Mouse (Mus musculus): ENCODE results near the gene Mbd6.
"Not testable (repeated sequence)": the region's sequence is repeated elsewhere in the genome, so short reads cannot be mapped to it uniquely, and the experiment has no call there.

Mbd6 gene

DNA sequence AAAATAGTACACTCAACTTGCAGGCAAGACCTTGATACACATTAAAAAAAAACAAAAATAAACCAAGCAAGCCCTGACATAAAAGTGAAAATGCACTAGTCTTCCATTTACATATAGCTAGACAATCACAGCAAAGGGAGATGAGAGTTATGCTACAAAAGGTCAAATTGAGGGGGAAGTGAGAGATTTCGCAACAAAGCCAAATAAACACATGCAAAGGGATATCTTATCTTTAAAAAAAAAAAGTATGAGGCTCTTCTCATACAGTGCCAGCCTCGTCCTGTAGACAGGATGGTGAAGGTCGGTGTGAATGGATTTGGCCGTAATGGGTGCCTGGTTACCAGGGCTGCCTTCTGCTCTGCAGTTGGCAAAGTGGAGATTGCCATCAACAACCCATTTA is 24.0 kb upstream of the Mbd6 start:
- no peak for DNase-seq (ENCODE audit: low spot score)

DNA sequence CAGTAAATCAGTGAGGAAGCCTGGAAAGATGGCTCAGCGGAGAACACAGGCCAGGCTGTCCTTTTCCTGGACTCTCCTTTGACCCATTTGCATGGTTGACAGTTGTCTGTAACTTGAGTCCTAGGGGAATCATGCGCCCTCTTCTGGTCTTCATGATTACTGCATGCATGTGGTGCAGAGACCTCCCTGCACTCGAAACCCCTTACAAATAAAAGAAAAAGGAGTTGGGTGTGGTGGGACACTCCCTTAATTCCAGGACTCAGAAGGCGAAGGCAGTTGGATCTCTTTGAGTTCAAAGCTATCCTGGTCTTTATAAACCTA is 23.5 kb upstream of the Mbd6 start:
- peak; percentile 86 for DNase-seq (ENCODE audit: low spot score)

DNA sequence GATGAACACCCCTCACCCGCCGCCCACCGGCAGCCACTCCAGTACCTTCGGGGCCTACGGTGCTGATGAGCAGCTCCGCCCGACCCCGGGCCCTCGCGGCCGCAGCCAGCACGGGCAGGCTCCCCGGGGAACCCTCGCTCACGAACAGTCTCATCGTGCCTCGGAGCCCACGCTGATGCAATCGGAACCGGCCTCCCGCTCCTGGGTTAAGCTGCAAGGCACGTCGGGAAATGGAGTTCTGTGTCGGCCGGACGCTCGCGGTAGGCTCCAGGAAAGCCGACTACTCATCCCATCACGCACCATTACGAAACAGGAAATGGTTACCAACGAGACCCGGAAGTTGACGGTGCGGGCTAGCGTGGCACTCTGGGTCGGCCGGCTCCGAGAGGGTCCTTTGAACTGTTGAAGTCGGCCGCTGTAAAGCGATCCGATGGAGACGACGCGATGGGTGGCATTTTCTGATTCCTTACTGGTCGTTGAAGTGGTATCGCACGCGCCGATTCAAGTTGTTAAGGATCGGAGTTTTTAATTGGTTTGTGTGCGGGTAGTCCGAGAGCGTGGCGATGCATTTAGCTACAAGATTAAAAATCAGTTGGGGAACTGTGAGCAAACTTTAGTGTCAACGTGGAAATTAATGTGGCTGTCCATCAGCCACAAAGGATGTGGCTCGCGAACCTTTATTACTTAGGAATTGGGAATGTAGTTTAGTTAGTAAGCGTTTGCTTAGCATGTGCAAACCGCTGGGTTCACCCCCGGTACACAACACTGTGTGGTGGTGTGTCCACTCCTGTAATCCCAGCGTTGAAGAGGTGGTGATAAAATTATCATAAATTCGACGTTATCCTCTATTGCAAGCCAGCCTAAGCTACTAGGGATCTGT is 22.9 kb upstream of the Mbd6 start, which contains the start of gene Mars:
Mars (minus strand) TSS at position 311 of the 880 bp plus-strand sequence.
- DNase-seq (ENCODE audit: low spot score): peak; percentile 88

DNA sequence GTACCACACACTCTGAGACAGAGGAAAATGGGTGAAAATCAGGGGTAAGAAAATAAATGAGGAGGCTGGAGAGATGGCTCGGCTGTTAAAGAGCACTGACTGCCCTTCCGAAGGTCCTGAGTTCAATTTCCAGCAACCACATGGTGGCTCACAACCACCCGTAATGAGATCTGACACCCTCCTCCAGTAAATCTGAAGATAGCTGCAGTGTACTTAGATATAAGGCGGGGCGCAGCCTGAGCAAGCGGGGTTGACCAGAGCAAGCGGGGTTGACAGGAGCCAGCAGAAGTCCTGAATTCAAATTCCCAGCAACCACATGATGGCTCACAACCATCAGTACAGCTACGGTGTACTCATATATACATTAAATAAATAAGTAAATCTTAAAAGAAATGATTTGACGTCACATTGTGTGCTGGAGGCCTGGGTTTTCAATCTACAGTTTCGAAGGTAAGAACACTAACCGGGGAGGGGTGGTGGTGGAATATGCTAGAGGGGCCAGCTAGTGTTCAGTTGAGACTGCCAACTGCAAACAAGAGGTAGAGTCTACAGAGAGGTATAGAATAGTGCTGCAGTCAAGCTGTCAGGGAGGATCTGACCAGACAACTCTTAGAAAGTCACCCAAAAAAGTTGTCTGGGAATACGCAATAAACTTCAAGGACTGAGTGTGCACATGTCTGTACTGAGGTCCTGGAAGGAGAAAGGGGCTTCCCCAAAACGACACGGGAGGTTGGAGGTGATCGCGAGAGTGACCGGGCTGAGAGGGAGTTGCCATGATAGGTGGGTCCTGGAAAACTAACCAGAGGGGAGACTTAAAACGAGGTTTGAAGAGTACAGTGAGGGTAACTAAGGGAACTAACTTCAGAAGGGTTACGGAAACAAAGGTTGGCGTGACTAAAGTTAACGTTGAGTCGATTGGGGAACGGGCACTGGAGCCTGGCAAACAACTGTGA is 22.0 kb upstream of the Mbd6 start:
- peak; percentile 49 for DNase-seq (ENCODE audit: low spot score)

DNA sequence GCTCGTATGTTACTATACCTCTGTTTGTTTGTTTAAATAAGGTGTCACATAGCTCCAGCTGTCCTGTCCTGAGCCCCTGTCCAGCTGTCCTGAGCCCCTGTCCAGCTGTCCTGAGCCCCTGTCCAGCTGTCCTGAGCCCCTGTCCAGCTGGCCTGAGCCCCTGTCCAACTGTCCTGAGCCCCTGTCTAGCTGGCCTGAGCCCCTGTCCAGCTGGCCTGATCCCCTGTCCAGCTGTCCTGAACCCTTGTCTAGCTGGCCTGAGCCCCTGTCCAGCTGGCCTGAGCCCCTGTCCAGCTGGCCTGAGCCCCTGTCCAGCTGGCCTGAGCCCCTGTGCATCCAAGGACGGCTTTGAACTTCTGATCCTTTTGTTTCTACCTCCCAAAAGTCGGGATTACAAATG is 20.3 kb upstream of the Mbd6 start:
- not testable (repeated sequence) for DNase-seq (ENCODE audit: low spot score)

DNA sequence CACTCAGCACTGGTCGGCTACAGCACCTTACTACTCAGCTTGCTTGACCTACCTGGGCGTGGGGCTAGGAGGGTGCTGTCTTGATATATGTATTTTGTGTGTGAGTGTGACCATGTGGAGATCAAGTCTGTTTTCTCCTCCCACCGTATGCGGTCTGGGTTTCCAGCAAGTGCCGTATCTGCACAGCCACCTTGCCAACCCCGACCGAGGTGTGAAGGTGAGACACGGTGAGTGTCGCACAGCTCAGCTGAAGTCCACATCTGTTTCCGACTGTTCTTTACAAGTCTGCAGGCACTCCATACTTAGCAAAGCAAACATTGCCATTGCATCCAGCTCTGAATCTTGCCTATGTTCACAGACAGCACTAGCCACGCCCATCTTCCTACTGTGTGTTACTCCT is 14.3 kb upstream of the Mbd6 start:
- peak; percentile 39 for DNase-seq (ENCODE audit: low spot score)

DNA sequence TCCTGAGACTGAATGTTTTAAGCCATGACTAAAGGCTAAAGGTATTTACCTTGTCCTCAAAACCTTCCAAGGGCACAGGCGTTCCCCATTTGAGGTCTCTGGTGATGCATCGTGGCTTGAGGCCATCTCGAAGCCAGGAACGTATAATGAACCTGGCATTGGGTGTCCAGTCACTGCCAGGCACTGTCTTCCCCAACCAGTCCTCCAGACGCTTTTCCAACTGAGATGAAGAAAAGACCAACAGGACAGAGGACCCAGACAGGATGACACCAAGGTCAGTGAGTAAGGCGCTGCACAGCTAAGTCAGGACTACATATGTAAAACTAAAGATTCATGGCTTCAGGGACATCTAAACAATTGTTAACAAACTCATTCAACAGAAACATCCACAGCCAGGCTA is 11.5 kb upstream of the Mbd6 start:
- no peak for DNase-seq (ENCODE audit: low spot score)

DNA sequence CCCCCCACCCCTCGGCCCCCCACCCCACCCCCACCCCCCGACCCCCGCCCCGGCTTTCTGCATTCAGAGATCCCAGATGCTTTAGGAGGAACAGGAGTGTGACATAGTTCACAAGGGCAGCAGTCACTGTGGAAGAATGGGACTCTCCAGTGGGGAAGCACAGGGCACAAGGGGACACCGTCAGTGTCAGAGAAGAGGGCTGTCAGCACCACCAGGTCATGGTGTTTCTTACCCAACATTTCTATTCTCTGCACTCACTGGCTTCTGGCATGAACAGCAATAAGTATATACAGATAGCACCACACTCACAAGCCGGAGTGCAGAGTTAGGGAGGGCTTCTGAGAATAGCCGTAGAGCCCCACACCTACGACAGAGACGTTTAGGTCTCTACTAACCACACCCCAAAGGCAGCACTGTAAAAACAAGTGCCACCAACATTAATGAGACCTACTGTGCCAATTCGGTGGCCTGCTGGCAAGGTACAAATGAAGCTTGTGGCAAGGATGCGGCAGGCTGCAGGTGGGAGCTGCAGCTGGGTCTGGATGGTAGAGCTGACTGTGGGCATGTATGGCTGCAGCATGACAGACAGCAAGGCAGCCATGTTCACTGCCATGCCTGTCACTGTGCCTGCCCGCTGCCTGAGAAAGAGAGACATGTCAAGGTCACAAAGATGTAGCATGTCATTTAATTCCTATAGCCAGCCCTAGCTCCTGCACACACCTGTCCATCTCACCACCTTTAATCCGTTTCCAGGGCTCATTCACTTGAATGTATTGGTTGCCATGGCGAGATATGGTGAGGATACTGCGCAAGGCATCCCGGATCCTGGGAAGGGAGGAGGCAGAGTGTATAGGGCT is 8.4 kb upstream of the Mbd6 start:
- no peak for DNase-seq (ENCODE audit: low spot score)

DNA sequence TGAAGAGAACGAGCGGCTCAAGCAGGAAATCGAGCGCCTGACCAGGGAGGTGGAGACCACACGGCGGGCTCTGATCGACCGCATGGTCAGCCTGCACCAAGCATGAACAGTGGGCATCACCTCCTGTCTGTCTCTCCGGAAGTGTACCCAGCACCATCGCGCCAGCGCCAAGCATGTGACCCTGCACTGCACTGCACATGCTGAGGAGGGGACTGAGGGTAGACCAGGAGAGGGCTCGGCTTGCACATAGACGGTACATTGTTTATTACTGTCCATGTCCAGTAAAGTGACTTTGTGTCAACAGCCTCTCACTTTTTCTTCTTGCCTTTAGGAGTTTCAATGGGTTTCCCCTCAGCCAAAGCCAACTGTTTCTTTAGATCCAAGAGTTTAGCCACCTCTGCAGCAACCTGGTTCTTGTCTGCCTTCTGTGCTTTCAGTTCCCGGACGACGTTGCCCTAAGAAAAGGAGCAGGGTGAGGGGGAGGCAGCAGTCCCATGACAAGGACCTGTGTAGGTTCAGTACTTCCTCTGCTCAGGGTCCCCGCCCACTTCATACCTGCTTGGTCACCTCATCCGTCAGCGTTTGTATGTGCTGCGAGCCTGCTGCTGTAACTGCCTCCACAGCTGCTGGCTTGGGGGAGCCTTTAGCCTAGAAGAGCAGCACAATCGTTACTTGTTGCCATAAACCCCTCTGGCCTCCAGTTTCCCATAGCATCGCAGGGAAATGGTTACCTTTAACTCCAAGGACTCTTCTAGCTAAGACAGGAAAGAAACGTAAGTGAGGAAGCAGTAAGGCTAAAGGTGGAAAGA is 7.4 kb upstream of the Mbd6 start:
- DNase-seq (ENCODE audit: low spot score): peak; percentile 43

DNA sequence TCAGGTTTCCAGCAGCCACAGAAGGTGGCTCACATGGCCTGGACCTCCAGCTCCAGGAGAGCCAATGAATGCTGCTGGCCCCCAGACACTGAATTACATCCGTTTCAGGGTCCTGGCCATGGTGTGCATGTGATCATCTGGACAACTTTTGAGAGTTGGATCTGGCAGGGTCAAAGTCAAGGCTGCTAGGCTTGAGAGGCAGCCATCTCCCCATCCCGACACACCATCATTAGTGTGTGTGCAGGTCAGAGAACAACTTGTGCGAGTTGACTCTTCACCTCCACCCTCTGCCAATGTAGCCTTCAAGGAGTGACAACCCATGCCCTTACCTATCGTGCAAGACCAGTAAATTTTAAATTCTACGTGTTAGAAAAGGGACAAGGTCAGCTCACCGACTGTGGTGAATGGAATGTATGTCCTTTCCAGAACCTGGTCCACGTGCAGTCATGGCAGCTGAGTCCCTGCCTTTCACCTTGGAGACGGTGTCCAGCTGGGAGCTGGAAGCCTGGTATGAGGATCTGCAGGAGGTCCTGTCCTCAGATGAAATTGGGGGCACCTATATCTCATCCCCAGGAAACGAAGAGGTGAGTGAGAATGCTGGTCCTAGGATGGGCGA is 6.2 kb upstream of the Mbd6 start:
- DNase-seq (ENCODE audit: low spot score): no peak

DNA sequence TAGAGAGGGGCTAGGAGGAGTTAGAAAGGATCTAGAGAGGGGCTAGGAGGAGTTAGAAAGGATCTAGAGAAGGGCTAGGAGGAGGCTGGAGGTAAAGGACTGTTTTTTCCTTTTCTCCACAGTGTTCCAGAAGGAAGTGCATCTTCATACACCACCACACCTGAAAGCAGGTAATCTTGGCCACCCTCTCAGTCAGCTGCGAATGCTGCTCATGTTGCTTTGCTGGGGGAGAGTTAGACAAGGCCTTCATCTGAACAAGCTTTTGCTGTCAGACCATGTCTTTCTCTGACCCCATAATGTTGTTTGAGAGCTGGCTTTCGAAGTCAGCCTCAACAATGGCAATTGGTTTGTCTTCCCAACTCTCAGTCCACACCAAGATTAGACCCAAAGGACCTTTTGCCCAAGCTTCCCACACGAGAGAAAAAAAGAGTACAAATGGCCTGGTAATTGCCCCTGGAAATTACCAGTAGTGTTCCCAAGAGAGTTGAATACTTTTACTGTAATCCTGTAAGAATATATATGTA is 4.8 kb upstream of the Mbd6 start:
- DNase-seq (ENCODE audit: low spot score): no peak

DNA sequence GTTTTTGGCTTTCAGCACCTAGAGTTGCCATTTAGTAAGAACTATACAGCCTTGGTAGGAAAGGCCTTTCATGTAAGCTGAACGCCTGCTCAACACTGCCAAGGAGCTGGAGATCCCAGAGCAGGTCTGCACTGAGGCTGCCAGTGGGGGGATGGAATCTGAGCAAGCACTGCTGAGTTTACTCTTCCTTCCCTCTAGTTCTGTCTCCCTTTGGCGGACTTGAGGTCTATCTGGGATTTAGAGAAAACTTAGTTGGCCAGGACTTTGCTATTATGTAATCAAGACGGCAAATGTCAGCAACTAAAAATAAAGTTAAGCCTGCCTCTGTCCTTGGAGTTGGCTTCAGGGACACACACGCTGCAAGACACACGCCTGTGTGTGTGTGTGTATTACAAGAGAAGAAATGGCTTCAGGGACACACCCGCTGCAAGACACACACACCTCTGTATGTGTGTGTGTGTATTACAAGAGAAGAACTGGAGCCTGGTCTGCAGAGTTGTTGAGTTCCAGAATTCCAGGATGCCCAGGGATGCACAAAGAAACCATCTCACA is 4.2 kb upstream of the Mbd6 start:
- DNase-seq (ENCODE audit: low spot score): no peak

DNA sequence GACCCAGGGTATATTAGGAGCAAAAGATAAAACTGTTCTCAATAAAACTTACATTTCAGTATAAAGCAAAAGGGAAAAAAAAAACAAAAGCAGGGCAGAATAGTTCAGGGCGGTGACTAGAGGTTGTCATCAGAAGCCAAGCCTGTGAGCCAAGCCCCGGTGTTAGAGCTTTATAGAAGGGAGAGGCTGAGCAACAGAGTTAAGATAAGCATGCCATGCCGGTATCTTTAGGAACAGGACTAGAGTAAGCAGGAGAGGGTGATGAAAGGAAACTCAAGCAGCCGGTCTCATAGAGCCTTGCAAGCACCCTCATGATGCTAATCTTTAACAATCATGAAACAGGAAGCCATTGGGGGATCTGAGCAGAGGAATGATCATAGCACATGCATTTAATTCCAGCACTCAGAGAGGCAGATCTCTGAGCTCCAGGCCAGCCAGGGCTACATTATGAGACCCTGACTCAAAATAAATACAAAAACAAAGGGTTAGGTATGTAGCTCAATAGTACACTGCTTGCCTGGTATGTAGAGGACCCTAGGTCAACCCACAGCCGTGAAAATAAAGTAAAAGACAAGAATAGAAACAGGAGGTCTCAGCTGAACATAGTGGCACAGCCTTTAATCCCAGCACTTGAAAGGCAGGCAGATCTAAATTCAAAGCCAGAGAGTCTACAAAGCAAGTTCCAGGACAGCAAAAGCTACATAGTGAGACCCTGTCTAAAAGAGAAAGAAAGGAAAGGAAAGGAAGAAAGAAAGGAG is 3.2 kb upstream of the Mbd6 start:
- no peak for DNase-seq (ENCODE audit: low spot score)

DNA sequence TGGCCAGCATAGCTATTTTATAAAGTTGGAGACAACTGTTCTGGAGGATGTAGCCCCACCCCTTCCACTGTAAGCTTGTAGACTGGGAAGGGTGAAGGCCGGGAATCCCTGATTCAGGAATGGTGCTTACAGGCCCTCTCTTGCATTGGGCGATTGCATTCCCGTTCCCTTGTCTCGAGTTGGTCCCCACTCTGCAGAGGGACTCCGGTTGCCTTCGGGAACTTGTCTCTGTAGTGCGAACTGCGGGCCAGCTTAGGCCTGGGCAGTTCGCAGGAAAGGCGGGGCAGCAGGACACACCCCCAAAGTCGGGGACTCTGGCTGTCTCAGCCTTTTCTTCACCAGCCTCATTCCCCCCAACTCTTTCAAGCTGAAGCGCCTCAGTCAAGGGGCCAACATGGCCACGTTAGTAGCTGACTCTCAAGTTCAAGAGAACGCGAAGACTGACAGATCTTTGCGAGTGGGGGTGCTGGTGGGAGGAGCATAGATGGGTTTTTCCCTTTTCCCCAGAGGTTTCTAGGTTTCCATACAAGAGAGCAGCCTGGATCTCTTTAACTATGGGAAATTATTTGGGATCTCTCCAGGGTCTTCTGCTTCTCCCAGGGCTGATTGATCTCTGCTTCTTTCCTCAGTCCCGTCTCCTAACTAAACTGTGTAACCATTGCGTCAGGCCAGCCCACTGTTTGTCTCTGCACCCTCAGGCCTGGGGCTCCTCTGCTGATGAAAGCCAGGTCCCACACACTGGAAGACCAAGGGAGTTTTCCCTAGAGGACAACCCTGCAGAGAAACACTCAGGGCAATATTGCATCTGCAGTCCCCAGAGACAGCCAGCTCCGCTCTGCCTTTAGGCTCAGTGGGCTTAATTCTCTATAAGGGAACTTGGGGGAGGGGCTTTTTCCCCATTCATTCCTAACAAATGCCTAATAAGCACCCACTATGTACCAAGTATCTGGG is 2.4 kb upstream of the Mbd6 start:
- DNase-seq (ENCODE audit: low spot score): peak; percentile 76

DNA sequence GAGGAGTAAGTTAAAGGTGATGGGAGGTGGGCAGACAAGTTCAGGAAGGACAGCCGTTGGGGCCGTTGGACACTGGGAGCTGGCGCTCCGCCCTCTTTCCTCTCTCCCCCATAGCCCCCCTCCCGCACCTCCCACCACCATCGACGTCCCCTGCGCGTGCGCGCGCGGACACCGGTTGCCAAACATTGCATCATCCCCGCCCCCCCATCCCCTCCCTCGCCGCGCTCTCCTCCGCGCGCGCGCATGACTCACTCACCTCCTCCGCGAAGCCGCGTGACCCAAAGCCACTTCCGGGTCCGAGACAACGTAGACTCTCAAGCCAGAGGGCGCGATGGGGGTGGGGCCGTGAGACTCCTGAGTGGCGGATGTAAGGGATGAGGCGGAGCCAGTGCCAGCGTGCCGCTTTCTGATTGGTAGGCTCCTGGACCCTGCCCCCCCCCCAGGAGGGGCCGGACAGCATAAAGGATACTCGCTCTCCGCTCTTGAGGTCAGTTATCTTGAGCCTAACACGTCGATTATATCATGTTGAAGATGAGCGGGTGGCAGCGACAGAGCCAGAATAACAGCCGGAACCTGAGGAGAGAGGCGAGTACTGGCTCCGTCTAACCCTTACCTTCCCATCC is 1.6 kb upstream of the Mbd6 start:
- peak; percentile 100 for DNase-seq (ENCODE audit: low spot score)

DNA sequence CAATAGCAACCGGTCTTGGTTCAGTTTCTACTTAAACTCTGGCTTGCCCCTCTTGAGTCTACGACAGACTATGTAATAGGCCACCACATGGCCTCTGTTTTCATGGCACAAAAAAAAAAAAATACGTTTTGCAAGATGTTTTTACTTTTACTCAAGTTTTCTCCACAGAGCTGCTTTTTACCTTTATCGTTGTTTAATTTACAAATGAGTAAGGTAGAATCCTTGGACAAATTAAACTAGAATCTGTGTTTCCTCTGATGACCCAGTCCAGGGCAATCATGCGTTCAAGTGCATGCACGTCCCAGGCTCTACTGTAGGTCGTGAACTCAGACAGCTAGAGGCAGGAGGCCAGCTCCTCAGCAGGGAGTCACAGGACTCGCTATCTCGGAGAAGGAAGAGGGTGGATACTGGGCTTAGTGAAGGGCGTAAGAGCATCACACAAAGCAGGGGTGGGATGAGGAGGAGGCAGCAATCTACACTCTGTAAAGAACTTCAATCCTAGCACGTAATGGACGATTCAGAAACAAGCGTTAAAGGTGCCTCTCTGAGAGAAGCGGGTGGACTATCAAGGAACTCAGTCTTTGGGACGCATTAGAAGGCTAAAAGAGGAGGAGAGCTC is 864 bp upstream of the Mbd6 start:
- DNase-seq (ENCODE audit: low spot score): peak; percentile 66

DNA sequence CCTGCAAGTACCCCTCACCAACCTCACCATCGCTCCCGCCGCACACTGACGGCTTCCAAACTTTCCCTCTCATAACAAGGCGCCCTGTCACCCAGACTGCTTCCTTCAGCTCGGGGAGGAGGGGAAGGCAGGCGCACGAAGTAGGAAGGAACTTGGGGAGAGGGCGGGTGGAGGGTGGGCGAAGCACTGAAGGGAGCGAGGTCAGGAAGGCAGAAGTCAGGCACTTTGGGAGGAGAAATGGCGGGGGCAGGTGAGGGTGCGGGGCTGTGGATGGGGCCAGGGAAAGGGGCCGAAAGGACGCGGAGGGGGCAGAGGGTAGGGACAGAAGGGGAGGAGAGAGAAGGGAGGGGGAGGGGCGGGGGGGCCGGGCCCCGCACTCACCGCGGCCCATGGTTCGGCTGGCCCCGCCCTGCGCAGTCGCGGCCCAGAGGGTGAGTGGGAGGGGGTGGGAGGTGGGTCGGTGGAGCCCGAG is 454 bp downstream of the Mbd6 start:
- peak; percentile 72 for DNase-seq (ENCODE audit: low spot score)
